Mouse (Mus musculus): ENCODE measurements around the gene Aacs. TPM values are rescaled to one million over a fixed set of nuclear protein-coding genes. Genes with fewer than 3 reads are reported as not detected.
A peak's percentile ranks its signal among the peaks of the same experiment; 100 is the strongest.
"Not testable (repeated sequence)": the region's sequence is repeated elsewhere in the genome, so short reads cannot be mapped to it uniquely, and the experiment has no call there.

The Aacs gene
- polyA plus RNA-seq (2016; fragmentation: Nextera tagmentation; extraction: Ambion mirVana), result 41.5 and 42.5 TPM in 2 replicates

GRCm38 (mm10) chr5:125475601-125476285, at the start of gene Aacs:
Gene Aacs (plus strand): TSS chr5:125475814.
- peak; percentile 86 for ATAC-seq (ENCODE audit: insufficient number of reproducible peaks, insufficient read depth, low FRiP score, low TSS enrichment)
- Histone ChIP-seq H3K4me2 (replicated peaks) (peak within 1 kb of the TSS; percentile 88), H3K4me3 (peak within 1 kb of the TSS; percentile 83), H3K27me3 (no peaks in the 10 kb centered on the region), H3K36me3 (peaks cover 3% of the 10 kb centered on the region; the same call in 1 of the 2 replicates), H3K9me3 (no peaks in the 10 kb centered on the region), H3K9ac (peak within 1 kb of the TSS; percentile 77), H3K4me1 (peaks cover 26% of the 10 kb centered on the region), H3K27ac (peak within 1 kb of the TSS; percentile 71)
- under 1% methylated on average over 60 of the region's 60 CpGs for WGBS

GRCm38 (mm10) chr5:125426343-125426742, 49.3 kb upstream of the Aacs start:
- WGBS, result 91% methylated on average over 10 of the region's 10 CpGs
- no peak overlapping the region for H3K27ac ChIP-seq
- peaks cover 99% of the 10 kb centered on the region for H3K36me3 ChIP-seq
- H3K27me3 ChIP-seq, result no peaks in the 10 kb centered on the region
- H3K4me3 ChIP-seq, result no peak overlapping the region
- no peak overlapping the region for H3K9ac ChIP-seq
- H3K4me1 ChIP-seq, result no peaks in the 10 kb centered on the region
- H3K9me3 ChIP-seq, result no peaks in the 10 kb centered on the region
- no peak for ATAC-seq (ENCODE audit: insufficient number of reproducible peaks, insufficient read depth, low FRiP score, low TSS enrichment)
- H3K4me2 ChIP-seq (replicated peaks), result no peak overlapping the region

GRCm38 (mm10) chr5:125432324-125432723, 43.3 kb upstream of the Aacs start:
- not testable (repeated sequence) for H3K27me3 ChIP-seq; H3K9ac ChIP-seq; ATAC-seq (ENCODE audit: insufficient number of reproducible peaks, insufficient read depth, low FRiP score, low TSS enrichment); H3K27ac ChIP-seq; H3K9me3 ChIP-seq; H3K4me2 ChIP-seq (replicated peaks)
- Histone ChIP-seq H3K4me1 (peaks cover 11% of the 10 kb centered on the region), H3K36me3 (peaks cover 43% of the 10 kb centered on the region), H3K4me3 (0 out of 2 replicates have a peak overlapping the region, but pooled peaks have one; percentile 81)
- WGBS, result 93% methylated on average over 2 of the region's 2 CpGs

GRCm38 (mm10) chr5:125433793-125434337, 41.7 kb upstream of the Aacs start, which contains the start of gene Dhx37:
Gene Dhx37 (minus strand): TSS chr5:125434121.
- H3K9me3 ChIP-seq, result no peaks in the 10 kb centered on the region
- H3K9ac ChIP-seq, result peak within 1 kb of the TSS; percentile 78
- peak within 1 kb of the TSS; percentile 93 for H3K4me2 ChIP-seq (replicated peaks)
- peaks cover 11% of the 10 kb centered on the region for H3K4me1 ChIP-seq
- H3K27me3 ChIP-seq, result no peaks in the 10 kb centered on the region
- H3K36me3 ChIP-seq, result peaks cover 29% of the 10 kb centered on the region
- H3K4me3 ChIP-seq, result peak within 1 kb of the TSS; percentile 81
- under 1% methylated on average over 45 of the region's 46 CpGs for WGBS
- H3K27ac ChIP-seq, result peak within 1 kb of the TSS; percentile 47
- peak; percentile 91 for ATAC-seq (ENCODE audit: insufficient number of reproducible peaks, insufficient read depth, low FRiP score, low TSS enrichment)

GRCm38 (mm10) chr5:125434347-125434746, 41.3 kb upstream of the Aacs start:
- not testable (repeated sequence) for H3K27ac ChIP-seq; H3K9ac ChIP-seq; H3K27me3 ChIP-seq; ATAC-seq (ENCODE audit: insufficient number of reproducible peaks, insufficient read depth, low FRiP score, low TSS enrichment); H3K9me3 ChIP-seq
- Histone ChIP-seq H3K4me3 (peak overlapping the region; percentile 81), H3K4me1 (peaks cover 11% of the 10 kb centered on the region), H3K4me2 (replicated peaks) (peak overlapping the region; percentile 93), H3K36me3 (peaks cover 24% of the 10 kb centered on the region)
- 55% methylated on average over 15 of the region's 15 CpGs for WGBS

GRCm38 (mm10) chr5:125440583-125441233, 34.9 kb upstream of the Aacs start:
- Histone ChIP-seq H3K4me1 (peaks cover 8% of the 10 kb centered on the region), H3K9ac (peak overlapping the region; percentile 87), H3K4me2 (replicated peaks) (peak overlapping the region; percentile 58), H3K27me3 (no peaks in the 10 kb centered on the region), H3K36me3 (0 out of 2 replicates have a peak, but pooled peaks cover 9% of the 10 kb centered on the region), H3K9me3 (no peaks in the 10 kb centered on the region), H3K4me3 (peak overlapping the region; percentile 78), H3K27ac (no peak overlapping the region; the same call in 1 of the 2 replicates)
- 4% methylated on average over 7 of the region's 7 CpGs for WGBS
- no peak for ATAC-seq (ENCODE audit: insufficient number of reproducible peaks, insufficient read depth, low FRiP score, low TSS enrichment)

GRCm38 (mm10) chr5:125441234-125442114, 34.1 kb upstream of the Aacs start, which contains the start of gene Bri3bp:
Gene Bri3bp (plus strand): TSS chr5:125441568.
- Histone ChIP-seq H3K9ac (peak within 1 kb of the TSS; percentile 87), H3K27ac (peak within 1 kb of the TSS; percentile 69), H3K36me3 (0 out of 2 replicates have a peak, but pooled peaks cover 9% of the 10 kb centered on the region), H3K4me1 (peaks cover 8% of the 10 kb centered on the region), H3K9me3 (no peaks in the 10 kb centered on the region), H3K4me3 (peak within 1 kb of the TSS; percentile 78), H3K27me3 (no peaks in the 10 kb centered on the region), H3K4me2 (replicated peaks) (peak within 1 kb of the TSS; percentile 58)
- peak; percentile 92 for ATAC-seq (ENCODE audit: insufficient number of reproducible peaks, insufficient read depth, low FRiP score, low TSS enrichment)
- WGBS, result 1% methylated on average over 91 of the region's 97 CpGs

- H3K36me3 ChIP-seq, result 0 out of 2 replicates have a peak, but pooled peaks cover 9% of the 10 kb centered on the region
- peak overlapping the region; percentile 78 for H3K4me3 ChIP-seq
- peak overlapping the region; percentile 87 for H3K9ac ChIP-seq
- peak overlapping the region; percentile 58 for H3K4me2 ChIP-seq (replicated peaks)
- peaks cover 8% of the 10 kb centered on the region for H3K4me1 ChIP-seq
- ATAC-seq (ENCODE audit: insufficient number of reproducible peaks, insufficient read depth, low FRiP score, low TSS enrichment), result 0 out of 2 replicates have a peak, but pooled peaks have one; percentile 5
- H3K9me3 ChIP-seq, result no peaks in the 10 kb centered on the region
- peak overlapping the region; percentile 69; the same call in 1 of the 2 replicates for H3K27ac ChIP-seq
- no peaks in the 10 kb centered on the region for H3K27me3 ChIP-seq
- 19% methylated on average over 27 of the region's 27 CpGs for WGBS
Observed at GRCm38 (mm10) chr5:125442136-125442995, 33.2 kb upstream of the Aacs start.

- WGBS, result 86% methylated on average over 5 of the region's 5 CpGs
- H3K27me3 ChIP-seq, result no peaks in the 10 kb centered on the region
- no peaks in the 10 kb centered on the region for H3K9me3 ChIP-seq
- H3K4me2 ChIP-seq (replicated peaks), result no peak overlapping the region
- H3K9ac ChIP-seq, result no peak overlapping the region
- H3K36me3 ChIP-seq, result 0 out of 2 replicates have a peak, but pooled peaks cover 9% of the 10 kb centered on the region
- H3K27ac ChIP-seq, result no peak overlapping the region
- H3K4me1 ChIP-seq, result peaks cover 8% of the 10 kb centered on the region
- H3K4me3 ChIP-seq, result no peak overlapping the region
- no peak for ATAC-seq (ENCODE audit: insufficient number of reproducible peaks, insufficient read depth, low FRiP score, low TSS enrichment)
Observed at GRCm38 (mm10) chr5:125443335-125443734, 32.3 kb upstream of the Aacs start.

- no peak overlapping the region for H3K4me3 ChIP-seq
- no peaks in the 10 kb centered on the region for H3K9me3 ChIP-seq
- no peak overlapping the region for H3K9ac ChIP-seq
- 0 out of 2 replicates have a peak, but pooled peaks cover 9% of the 10 kb centered on the region for H3K36me3 ChIP-seq
- ATAC-seq (ENCODE audit: insufficient number of reproducible peaks, insufficient read depth, low FRiP score, low TSS enrichment), result no peak
- 0 out of 2 replicates have a peak overlapping the region, but pooled peaks have one; percentile 5 for H3K4me2 ChIP-seq (replicated peaks)
- H3K27me3 ChIP-seq, result no peaks in the 10 kb centered on the region
- 82% methylated on average over 3 of the region's 3 CpGs for WGBS
- peaks cover 8% of the 10 kb centered on the region for H3K4me1 ChIP-seq
- H3K27ac ChIP-seq, result no peak overlapping the region
Observed at GRCm38 (mm10) chr5:125443915-125444314, 31.7 kb upstream of the Aacs start.
